In the genomic region with DNA sequence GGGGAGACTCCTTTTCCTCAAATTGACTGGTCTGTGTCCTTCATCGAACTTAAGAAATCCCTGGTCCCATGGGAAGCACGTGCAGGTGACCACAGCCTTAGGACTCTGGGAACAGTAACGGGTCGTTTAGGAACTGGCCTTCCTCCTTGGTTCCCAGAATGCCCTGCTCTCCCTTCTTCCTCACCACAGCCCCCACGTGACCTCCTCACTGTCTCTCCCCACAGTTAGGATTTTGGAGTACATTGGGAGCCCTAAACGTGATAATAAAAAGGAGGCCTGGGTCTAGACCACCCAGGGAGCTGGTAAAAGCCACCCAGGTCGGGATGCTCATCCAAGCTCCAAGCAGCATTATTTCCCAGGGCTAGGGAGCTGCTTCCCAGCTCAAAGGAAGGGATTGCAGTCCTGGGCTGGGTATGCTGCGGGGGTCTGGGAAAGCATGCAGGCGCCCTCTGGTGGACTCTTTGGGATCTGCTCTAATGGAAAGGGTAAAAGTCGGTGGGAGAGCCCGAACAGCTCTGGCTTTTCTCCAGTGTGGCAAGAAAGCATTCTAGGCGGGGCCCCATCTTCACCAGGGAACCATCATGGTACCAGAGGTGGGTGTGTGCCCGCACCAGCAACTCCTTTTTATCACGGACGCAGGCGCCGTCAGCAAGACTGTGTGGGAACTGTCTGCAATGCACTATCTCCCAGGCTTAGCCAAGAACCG, we compare ENCODE assay signal across 8 mouse cellular contexts. TPM values are rescaled to one million over a fixed set of nuclear protein-coding genes. Genes with fewer than 3 reads are reported as not detected.
DNase-seq lines count a peak whose midpoint lies in the region; ATAC-seq and TF ChIP-seq lines count a peak whose summit lies in the region.

No protein-coding gene starts in this region.

- TF ChIP-seq POLR2A in thymus, adult 2 months (IDR thresholded peaks at IDR 0.05; ENCODE audit: control insufficient read depth, extremely low read depth, insufficient read depth, low read length, poor library complexity): no peak

- peak; percentile 88 for TF ChIP-seq CTCF in liver, embryonic 14.5 days (IDR thresholded peaks at IDR 0.05; ENCODE audit: low read depth)
- peak; percentile 78 for TF ChIP-seq CTCF in thymus, adult 2 months (IDR thresholded peaks at IDR 0.05; ENCODE audit: borderline replicate concordance, control insufficient read depth, extremely low read depth, insufficient read depth, low read length, poor library complexity)

- no peaks in the 10 kb centered on the region for H3K9me3 ChIP-seq in heart, embryonic 12.5 days (replicated peaks)
- no peaks in the 10 kb centered on the region for H3K9me3 ChIP-seq in kidney, embryonic 15.5 days (replicated peaks)
- no peaks in the 10 kb centered on the region for H3K9me3 ChIP-seq in liver, embryonic 14.5 days (ENCODE audit: control insufficient read depth, low read length)
- no peaks in the 10 kb centered on the region for H3K9me3 ChIP-seq in neural tube, embryonic 11.5 days (ENCODE audit: control insufficient read depth, low read length)

- 14% methylated on average over 18 of the region's 18 CpGs for WGBS in heart, embryonic 12.5 days
- WGBS in kidney, embryonic 15.5 days: 15% methylated on average over 18 of the region's 18 CpGs
- WGBS in liver, embryonic 14.5 days (ENCODE audit: insufficient replicate concordance): 11% methylated on average over 18 of the region's 18 CpGs
- 21% methylated on average over 18 of the region's 18 CpGs for WGBS in neural tube, embryonic 11.5 days
- WGBS in thymus, adult 2 months: 26% methylated on average over 18 of the region's 18 CpGs

- peak overlapping the region; percentile 53 for H3K4me2 ChIP-seq in heart, embryonic 12.5 days
- peak overlapping the region; percentile 42 for H3K4me2 ChIP-seq in kidney, embryonic 15.5 days
- H3K4me2 ChIP-seq in liver, embryonic 14.5 days (ENCODE audit: low read depth): peak overlapping the region; percentile 40
- no peak overlapping the region for H3K4me2 ChIP-seq in neural tube, embryonic 11.5 days (ENCODE audit: low read depth)

- peak; percentile 55 for ATAC-seq in erythroblast, adult 5-6 weeks (replicated peaks; ENCODE audit: low FRiP score, poor library complexity, severe bottlenecking)
- ATAC-seq in heart, embryonic 12.5 days (ENCODE audit: insufficient number of reproducible peaks, low FRiP score): peak; percentile 61
- peak; percentile 78 for ATAC-seq in kidney, embryonic 15.5 days (replicated peaks; ENCODE audit: low FRiP score)
- peak; percentile 67 for ATAC-seq in liver, embryonic 14.5 days (ENCODE audit: insufficient read depth)
- peak; percentile 75 for ATAC-seq in neural tube, embryonic 11.5 days (ENCODE audit: insufficient read depth, low FRiP score, low TSS enrichment)

- peaks cover 11% of the 10 kb centered on the region for H3K4me1 ChIP-seq in heart, embryonic 12.5 days (replicated peaks)
- H3K4me1 ChIP-seq in kidney, embryonic 15.5 days: peaks cover 4% of the 10 kb centered on the region; the same call in 1 of the 2 replicates
- peaks cover 4 to 7% of the 10 kb centered on the region in 2 experiments; a peak in 2 of 4 replicates for H3K4me1 ChIP-seq in liver, embryonic 14.5 days (replicated peaks; ENCODE audit: control insufficient read depth in 2 of 2, insufficient read depth in 2 of 2, low read length in 1 of 2)
- H3K4me1 ChIP-seq in neural tube, embryonic 11.5 days (ENCODE audit: control insufficient read depth, insufficient read depth, low read length): no peaks in the 10 kb centered on the region
- no peaks in the 10 kb centered on the region for H3K4me1 ChIP-seq in thymus, adult 2 months (replicated peaks; ENCODE audit: control insufficient read depth, insufficient read depth, low read length)

- H3K27ac ChIP-seq in heart, embryonic 12.5 days (ENCODE audit: poor library complexity, severe bottlenecking): no peak overlapping the region
- no peak overlapping the region for H3K27ac ChIP-seq in kidney, embryonic 15.5 days
- no peak overlapping the region for H3K27ac ChIP-seq in liver, embryonic 14.5 days
- no peak overlapping the region for H3K27ac ChIP-seq in neural tube, embryonic 11.5 days (ENCODE audit: low read depth, low read length)
- no peak overlapping the region for H3K27ac ChIP-seq in thymus, adult 2 months (ENCODE audit: control insufficient read depth, insufficient read depth, low read length)

- DNase-seq in CD4-positive helper T cell, adult 2 months (ENCODE audit: low read depth, low spot score): peak; percentile 50
- peak; percentile 70 for DNase-seq in adrenal gland, postnatal 25 days
- DNase-seq in liver, embryonic 14.5 days (ENCODE audit: low read depth in 3 of 3, low spot score in 3 of 3): peak in 2 of 3 experiments; percentile 23 to 27
- DNase-seq in neural tube, embryonic 11.5 days (ENCODE audit: low spot score): peak; percentile 85
- peak; percentile 78 for DNase-seq in thymus, adult 2 months

- H3K36me3 ChIP-seq in heart, embryonic 12.5 days: no peaks in the 10 kb centered on the region
- H3K36me3 ChIP-seq in kidney, embryonic 15.5 days: no peaks in the 10 kb centered on the region
- no peaks in the 10 kb centered on the region for H3K36me3 ChIP-seq in liver, embryonic 14.5 days (replicated peaks; ENCODE audit: control insufficient read depth, insufficient read depth, low read depth)
- no peaks in the 10 kb centered on the region for H3K36me3 ChIP-seq in neural tube, embryonic 11.5 days (ENCODE audit: control insufficient read depth, insufficient read depth, low read length)
- no peaks in the 10 kb centered on the region for H3K36me3 ChIP-seq in thymus, adult 2 months (ENCODE audit: control insufficient read depth, insufficient read depth, low read length)

- H3K9ac ChIP-seq in heart, embryonic 12.5 days: peak overlapping the region; percentile 54; the same call in 1 of the 2 replicates
- H3K9ac ChIP-seq in kidney, embryonic 15.5 days: no peak overlapping the region
- H3K9ac ChIP-seq in liver, embryonic 14.5 days (replicated peaks): no peak overlapping the region
- H3K9ac ChIP-seq in neural tube, embryonic 11.5 days (ENCODE audit: low read length): no peak overlapping the region

- H3K27me3 ChIP-seq in heart, embryonic 12.5 days (replicated peaks): peaks cover 10% of the 10 kb centered on the region
- peaks cover 7% of the 10 kb centered on the region; the same call in 1 of the 2 replicates for H3K27me3 ChIP-seq in kidney, embryonic 15.5 days
- H3K27me3 ChIP-seq in liver, embryonic 14.5 days (ENCODE audit: control insufficient read depth, insufficient read depth, low read length): no peaks in the 10 kb centered on the region
- no peaks in the 10 kb centered on the region for H3K27me3 ChIP-seq in neural tube, embryonic 11.5 days (ENCODE audit: control insufficient read depth, insufficient read depth, low read length)
- no peaks in the 10 kb centered on the region; the same call in 1 of the 2 replicates for H3K27me3 ChIP-seq in thymus, adult 2 months (ENCODE audit: control insufficient read depth, insufficient read depth, low read length)

- no peak overlapping the region for H3K4me3 ChIP-seq in heart, embryonic 12.5 days
- H3K4me3 ChIP-seq in kidney, embryonic 15.5 days (replicated peaks): no peak overlapping the region
- peak overlapping the region in 1 of 2 experiments; percentile 26; a peak in 1 of 4 replicates for H3K4me3 ChIP-seq in liver, embryonic 14.5 days (ENCODE audit: insufficient read depth in 1 of 2, low read depth in 2 of 2, low read length in 2 of 2)
- H3K4me3 ChIP-seq in neural tube, embryonic 11.5 days (ENCODE audit: low read depth, low read length): no peak overlapping the region
- no peak overlapping the region for H3K4me3 ChIP-seq in thymus, adult 2 months (ENCODE audit: control insufficient read depth, insufficient read depth, low read length)

- no peak for TF ChIP-seq EP300 in liver, embryonic 14.5 days (IDR thresholded peaks at IDR 0.05; ENCODE audit: low read depth)

RNA-seq across cellular contexts. Expression of a gene that starts 12.0 kb away (rescaled TPM):
- total RNA-seq in adrenal gland, postnatal 25 days (2021): 0.85 and 1.4 TPM in 2 replicates
- 0.63 TPM in 1 of 2 replicates, not detected in the other for total RNA-seq in erythroblast, adult 5-6 weeks (2015; ENCODE audit: low replicate concordance)
- 0.09 and 0.28 TPM in 2 replicates for total RNA-seq in erythroblast, adult 5-6 weeks (2017; ENCODE audit: low replicate concordance)
- 218 TPM in 2 replicates for polyA plus RNA-seq in heart, embryonic 12.5 days (2016; fragmentation: Nextera tagmentation; extraction: Ambion mirVana)
- 3.2 and 5.2 TPM in 2 replicates for polyA plus RNA-seq in kidney, embryonic 15.5 days (2015; fragmentation: Nextera tagmentation; extraction: Ambion mirVana)
- 3.6 TPM in 2 replicates for polyA plus RNA-seq in liver, embryonic 14.5 days (2012; rRNA removed)
- 2.1 and 2.5 TPM in 2 replicates for polyA plus RNA-seq in liver, embryonic 14.5 days (2014; fragmentation: Nextera tagmentation; extraction: Ambion mirVana)
- polyA plus RNA-seq in neural tube, embryonic 11.5 days (2014; fragmentation: Nextera tagmentation; extraction: Ambion mirVana): 2.9 and 3.4 TPM in 2 replicates
- 31.8 and 64.7 TPM in 2 replicates for polyA plus RNA-seq in thymus, adult 2 months (2012; rRNA removed)

RNA-seq across cellular contexts. Expression of a gene that starts 20.7 kb away (rescaled TPM):
- 3.5 and 3.9 TPM in 2 replicates for total RNA-seq in adrenal gland, postnatal 25 days (2021)
- 46.6 and 48.4 TPM in 2 replicates for total RNA-seq in erythroblast, adult 5-6 weeks (2015; ENCODE audit: low replicate concordance)
- 67.2 and 67.9 TPM in 2 replicates for total RNA-seq in erythroblast, adult 5-6 weeks (2017; ENCODE audit: low replicate concordance)
- 17.7 and 18.4 TPM in 2 replicates for polyA plus RNA-seq in heart, embryonic 12.5 days (2016; fragmentation: Nextera tagmentation; extraction: Ambion mirVana)
- polyA plus RNA-seq in kidney, embryonic 15.5 days (2015; fragmentation: Nextera tagmentation; extraction: Ambion mirVana): 7.5 and 7.6 TPM in 2 replicates
- polyA plus RNA-seq in liver, embryonic 14.5 days (2012; rRNA removed): 12.0 and 13.3 TPM in 2 replicates
- 20.0 and 24.9 TPM in 2 replicates for polyA plus RNA-seq in liver, embryonic 14.5 days (2014; fragmentation: Nextera tagmentation; extraction: Ambion mirVana)
- polyA plus RNA-seq in neural tube, embryonic 11.5 days (2014; fragmentation: Nextera tagmentation; extraction: Ambion mirVana): 19.2 and 20.3 TPM in 2 replicates
- polyA plus RNA-seq in thymus, adult 2 months (2012; rRNA removed): 1.4 and 2.0 TPM in 2 replicates

RNA-seq across cellular contexts. Expression of a gene that starts 39.8 kb away (rescaled TPM):
- 1.3 and 1.6 TPM in 2 replicates for total RNA-seq in adrenal gland, postnatal 25 days (2021)
- total RNA-seq in erythroblast, adult 5-6 weeks (2015; ENCODE audit: low replicate concordance): not detected in 2 replicates
- total RNA-seq in erythroblast, adult 5-6 weeks (2017; ENCODE audit: low replicate concordance): 0.42 TPM in 1 of 2 replicates, not detected in the other
- polyA plus RNA-seq in heart, embryonic 12.5 days (2016; fragmentation: Nextera tagmentation; extraction: Ambion mirVana): 0.39 and 0.46 TPM in 2 replicates
- polyA plus RNA-seq in kidney, embryonic 15.5 days (2015; fragmentation: Nextera tagmentation; extraction: Ambion mirVana): 0.21 and 0.33 TPM in 2 replicates
- 0.10 and 0.15 TPM in 2 replicates for polyA plus RNA-seq in liver, embryonic 14.5 days (2012; rRNA removed)
- 0.10 TPM in 1 of 2 replicates, not detected in the other for polyA plus RNA-seq in liver, embryonic 14.5 days (2014; fragmentation: Nextera tagmentation; extraction: Ambion mirVana)
- 1.2 and 1.3 TPM in 2 replicates for polyA plus RNA-seq in neural tube, embryonic 11.5 days (2014; fragmentation: Nextera tagmentation; extraction: Ambion mirVana)
- polyA plus RNA-seq in thymus, adult 2 months (2012; rRNA removed): 1.7 and 2.1 TPM in 2 replicates

RNA-seq across cellular contexts. Expression of a gene that starts 57.0 kb away (rescaled TPM):
- total RNA-seq in adrenal gland, postnatal 25 days (2021): not detected in 2 replicates
- not detected in 2 replicates for total RNA-seq in erythroblast, adult 5-6 weeks (2015; ENCODE audit: low replicate concordance)
- total RNA-seq in erythroblast, adult 5-6 weeks (2017; ENCODE audit: low replicate concordance): not detected in 2 replicates
- 0.20 TPM in 1 of 2 replicates, not detected in the other for polyA plus RNA-seq in heart, embryonic 12.5 days (2016; fragmentation: Nextera tagmentation; extraction: Ambion mirVana)
- not detected in 2 replicates for polyA plus RNA-seq in kidney, embryonic 15.5 days (2015; fragmentation: Nextera tagmentation; extraction: Ambion mirVana)
- polyA plus RNA-seq in liver, embryonic 14.5 days (2012; rRNA removed): 0.09 TPM in 1 of 2 replicates, not detected in the other
- polyA plus RNA-seq in liver, embryonic 14.5 days (2014; fragmentation: Nextera tagmentation; extraction: Ambion mirVana): not detected in 2 replicates
- polyA plus RNA-seq in neural tube, embryonic 11.5 days (2014; fragmentation: Nextera tagmentation; extraction: Ambion mirVana): 23.7 and 24.2 TPM in 2 replicates
- not detected in 2 replicates for polyA plus RNA-seq in thymus, adult 2 months (2012; rRNA removed)

RNA-seq across cellular contexts. Expression of a gene that starts 57.9 kb away (rescaled TPM):
- total RNA-seq in adrenal gland, postnatal 25 days (2021): 109 TPM in 2 replicates
- 21.5 and 31.8 TPM in 2 replicates for total RNA-seq in erythroblast, adult 5-6 weeks (2015; ENCODE audit: low replicate concordance)
- total RNA-seq in erythroblast, adult 5-6 weeks (2017; ENCODE audit: low replicate concordance): 46.3 and 55.2 TPM in 2 replicates
- polyA plus RNA-seq in heart, embryonic 12.5 days (2016; fragmentation: Nextera tagmentation; extraction: Ambion mirVana): 72.3 and 78.7 TPM in 2 replicates
- polyA plus RNA-seq in kidney, embryonic 15.5 days (2015; fragmentation: Nextera tagmentation; extraction: Ambion mirVana): 96.4 and 105 TPM in 2 replicates
- 17.4 and 25.0 TPM in 2 replicates for polyA plus RNA-seq in liver, embryonic 14.5 days (2012; rRNA removed)
- polyA plus RNA-seq in liver, embryonic 14.5 days (2014; fragmentation: Nextera tagmentation; extraction: Ambion mirVana): 38.3 and 44.1 TPM in 2 replicates
- 111 and 118 TPM in 2 replicates for polyA plus RNA-seq in neural tube, embryonic 11.5 days (2014; fragmentation: Nextera tagmentation; extraction: Ambion mirVana)
- 50.8 and 54.8 TPM in 2 replicates for polyA plus RNA-seq in thymus, adult 2 months (2012; rRNA removed)

Comparison
In these comparisons a context has a peak if more than half of its experiments do, and no peak if none do; other contexts are left out.
1. DNase-seq: peak in every context shown above with its lines; median percentile 85 in neural tube, embryonic 11.5 days; 78 in thymus, adult 2 months; 70 in adrenal gland, postnatal 25 days; 50 in CD4-positive helper T cell, adult 2 months; 25 in liver, embryonic 14.5 days.